Mouse (Mus musculus): ENCODE measurements around the gene Miga1.

GRCm38 (mm10) chr3:152225906-152226305 lies 114.3 kb downstream of the Miga1 start:
- TF ChIP-seq POLR2A (IDR thresholded peaks at IDR 0.05; ENCODE audit: low read depth, low read length) (no peak), CTCF (conservative IDR thresholded peaks at IDR 0.05; ENCODE audit: insufficient read depth, insufficient read length, low read depth, low read length) (no peak)
